Mouse (Mus musculus) midbrain, embryonic 12.5 days (tissue): Measurements from ENCODE around the gene Knop1. TPM values are rescaled to one million over a fixed set of nuclear protein-coding genes. Genes with fewer than 3 reads are reported as not detected.

ENCODE experiments used
- ATAC-seq: fragments of 200-750 bp; cut with Nextera tagmentation; 2 replicates; pipeline ENCODE4 v1.8.0; 2017; ENCODE audit warnings: low read depth, moderate TSS enrichment, moderate library complexity; ENCODE audit not compliant: low FRiP score
- H3K27ac ChIP-seq: fragments of 300-500 bp; sonication (generic); replicated peaks from 2 replicates; pipeline ENCODE4 v1.5.1; 2016; ENCODE audit warnings: mild to moderate bottlenecking
- H3K27me3 ChIP-seq: fragments of 300-500 bp; sonication (generic); 2 replicates; pipeline ENCODE4 v1.6.1; 2016; ENCODE audit warnings: mild to moderate bottlenecking
- H3K36me3 ChIP-seq: fragments of 300-500 bp; sonication (generic); 2 replicates; pipeline ENCODE4 v1.6.1; 2016
- H3K4me1 ChIP-seq: fragments of 300-500 bp; sonication (generic); 2 replicates; pipeline ENCODE4 v1.6.1; 2016
- H3K4me2 ChIP-seq: fragments of 300-500 bp; sonication (generic); replicated peaks from 2 replicates; pipeline ENCODE4 v1.6.1; 2016; ENCODE audit warnings: mild to moderate bottlenecking, moderate library complexity
- H3K4me3 ChIP-seq: fragments of 300-500 bp; sonication (generic); 2 replicates; pipeline ENCODE4 v1.5.1; 2016; ENCODE audit warnings: mild to moderate bottlenecking
- H3K9ac ChIP-seq: fragments of 300-500 bp; sonication (generic); replicated peaks from 2 replicates; pipeline ENCODE4 v1.6.1; 2016; ENCODE audit warnings: mild to moderate bottlenecking, moderate library complexity
- H3K9me3 ChIP-seq: fragments of 300-500 bp; sonication (generic); 2 replicates; pipeline ENCODE4 v1.6.1; 2016; ENCODE audit warnings: mild to moderate bottlenecking
- WGBS: fragments of 180-500 bp; shearing (Covaris S2); methylation state at CpG from one replicate; pipeline ENCODE4 v1.1.7; 2016; 5-methylcytosine and 5-hydroxymethylcytosine counted together
- polyA plus RNA-seq: library from polyadenylated mRNA; unstranded; fragments of >200 nt; fragmentation: Nextera tagmentation; extraction: Ambion mirVana; gene quantifications from 2 replicates; pipeline ENCODE4 v1.2.1, GENCODE M21; 2016

Gene Knop1
- polyA plus RNA-seq, 1 experiment from 2014 or later, result 115 TPM

GRCm38 (mm10) chr7:118879466-118880029, 23.5 kb upstream of the Knop1 start:
- H3K9me3 ChIP-seq, result no peaks in the 10 kb centered on the region
- H3K9ac ChIP-seq, result no peak overlapping the region
- no peaks in the 10 kb centered on the region for H3K27me3 ChIP-seq
- no peak for ATAC-seq
- no peaks in the 10 kb centered on the region for H3K4me1 ChIP-seq
- H3K4me3 ChIP-seq, result no peak overlapping the region
- H3K27ac ChIP-seq, result no peak overlapping the region
- WGBS, result 82% methylated on average over 3 of the region's 3 CpGs
- H3K36me3 ChIP-seq, result no peaks in the 10 kb centered on the region
- no peak overlapping the region for H3K4me2 ChIP-seq

DNA sequence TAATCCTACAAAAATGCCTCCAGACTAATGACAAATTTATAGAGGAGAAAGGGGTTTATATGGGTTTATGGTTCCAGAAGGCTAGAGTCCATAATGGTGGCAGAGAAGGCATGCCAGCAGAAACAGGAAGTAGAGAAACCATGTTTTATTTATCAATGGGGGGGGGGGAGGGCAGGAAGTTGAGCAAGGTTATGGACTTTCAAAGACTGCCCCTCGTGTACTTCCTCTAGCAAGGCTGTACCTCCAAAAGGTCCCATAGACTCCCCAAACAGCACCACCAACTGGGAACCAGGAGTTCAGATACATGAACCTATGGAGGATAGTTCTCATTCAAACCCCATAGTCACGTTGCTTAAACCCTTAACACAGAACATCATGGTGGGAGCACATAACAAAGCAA, 9.3 kb upstream of the Knop1 start:
- no peak overlapping the region for H3K27ac ChIP-seq
- H3K4me1 ChIP-seq, result no peaks in the 10 kb centered on the region
- H3K4me3 ChIP-seq, result no peak overlapping the region
- ATAC-seq, result no peak
- H3K36me3 ChIP-seq, result no peaks in the 10 kb centered on the region
- no peaks in the 10 kb centered on the region for H3K9me3 ChIP-seq
- H3K4me2 ChIP-seq, result no peak overlapping the region
- H3K9ac ChIP-seq, result no peak overlapping the region
- no peaks in the 10 kb centered on the region for H3K27me3 ChIP-seq
- 89% methylated on average over 2 of the region's 2 CpGs for WGBS

DNA sequence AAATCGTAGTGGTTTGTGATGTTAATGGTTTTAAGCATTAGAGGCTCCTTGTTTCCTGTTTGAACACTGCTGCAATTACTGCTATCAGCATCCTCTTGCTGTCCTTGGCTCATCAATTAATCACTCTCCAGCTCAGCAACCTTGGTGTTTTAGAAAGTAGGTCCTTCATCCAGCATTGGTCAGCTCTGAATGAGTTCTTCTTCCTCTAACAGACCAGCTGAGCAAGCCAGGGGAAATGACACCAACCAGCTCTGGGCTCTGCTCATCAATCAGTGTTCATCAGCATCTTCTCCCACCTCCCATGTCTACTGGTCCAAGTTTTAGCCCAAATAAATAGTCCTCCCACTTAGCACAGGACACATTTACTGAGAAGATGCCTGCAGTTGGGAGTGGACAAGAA, 2.6 kb upstream of the Knop1 start:
- Histone ChIP-seq H3K4me1 (peaks cover 13% of the 10 kb centered on the region), H3K27ac (no peak overlapping the region), H3K27me3 (no peaks in the 10 kb centered on the region), H3K9ac (no peak overlapping the region), H3K4me3 (no peak overlapping the region), H3K4me2 (no peak overlapping the region), H3K36me3 (no peaks in the 10 kb centered on the region), H3K9me3 (no peaks in the 10 kb centered on the region)
- whole genome bisulfite sequencing, result 94% methylated on average over 1 of the region's 1 CpGs
- no peak for ATAC-seq

GRCm38 (mm10) chr7:118855171-118855876, 730 bp downstream of the Knop1 start, which contains the start of gene Iqck:
Iqck (plus strand) TSS chr7:118855752.
- ATAC-seq, result peak; percentile 96
- H3K27ac ChIP-seq, result peak within 1 kb of the TSS; percentile 71
- H3K4me2 ChIP-seq, result peak within 1 kb of the TSS; percentile 75
- peak within 1 kb of the TSS; percentile 72 for H3K9ac ChIP-seq
- peak within 1 kb of the TSS; percentile 82 for H3K4me3 ChIP-seq
- peaks cover 13% of the 10 kb centered on the region for H3K4me1 ChIP-seq
- under 1% methylated on average over 43 of the region's 57 CpGs for WGBS
- no peaks in the 10 kb centered on the region for H3K9me3 ChIP-seq
- peaks cover 28% of the 10 kb centered on the region for H3K36me3 ChIP-seq
- no peaks in the 10 kb centered on the region for H3K27me3 ChIP-seq

- WGBS, result 27% methylated on average over 3 of the region's 3 CpGs
- H3K9ac ChIP-seq, result peak overlapping the region; percentile 72
- ATAC-seq, result no peak
- no peak overlapping the region for H3K27ac ChIP-seq
- H3K27me3 ChIP-seq, result no peaks in the 10 kb centered on the region
- peaks cover 13% of the 10 kb centered on the region for H3K4me1 ChIP-seq
- peak overlapping the region; percentile 75 for H3K4me2 ChIP-seq
- H3K9me3 ChIP-seq, result no peaks in the 10 kb centered on the region
- peak overlapping the region; percentile 82 for H3K4me3 ChIP-seq
- H3K36me3 ChIP-seq, result peaks cover 35% of the 10 kb centered on the region
Observed at GRCm38 (mm10) chr7:118854606-118855005, 1.4 kb downstream of the Knop1 start.

- no peaks in the 10 kb centered on the region for H3K9me3 ChIP-seq
- no peak overlapping the region for H3K4me3 ChIP-seq
- H3K9ac ChIP-seq, result no peak overlapping the region
- 93% methylated on average over 4 of the region's 4 CpGs for WGBS
- H3K36me3 ChIP-seq, result peaks cover 55% of the 10 kb centered on the region
- no peak for ATAC-seq
- no peaks in the 10 kb centered on the region for H3K27me3 ChIP-seq
- H3K4me1 ChIP-seq, result peaks cover 13% of the 10 kb centered on the region
- no peak overlapping the region for H3K27ac ChIP-seq
- H3K4me2 ChIP-seq, result no peak overlapping the region
Observed at GRCm38 (mm10) chr7:118852611-118853010, 3.4 kb downstream of the Knop1 start.

DNA sequence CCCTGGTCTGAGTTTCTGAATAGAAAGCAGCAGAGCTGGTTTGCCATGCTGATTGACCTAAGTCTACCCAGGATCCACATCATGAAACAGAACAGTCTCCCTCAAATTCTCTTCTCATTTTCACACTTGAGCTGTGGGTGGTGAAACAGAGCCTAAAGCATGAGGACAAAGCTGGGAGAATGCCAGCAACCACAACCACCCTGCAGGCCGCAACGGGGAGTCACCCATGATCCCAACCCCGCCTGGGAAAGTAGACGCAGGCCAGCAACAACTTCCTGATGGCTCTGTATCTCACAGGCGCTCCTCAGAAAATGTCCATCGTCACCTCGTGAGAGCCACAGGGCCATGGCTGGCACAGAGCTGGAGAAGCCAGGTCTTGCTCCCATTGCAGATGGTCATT, 4.5 kb downstream of the Knop1 start:
- Histone ChIP-seq H3K9me3 (no peaks in the 10 kb centered on the region), H3K9ac (no peak overlapping the region), H3K4me2 (no peak overlapping the region), H3K27me3 (no peaks in the 10 kb centered on the region), H3K27ac (no peak overlapping the region), H3K36me3 (peaks cover 65% of the 10 kb centered on the region), H3K4me3 (no peak overlapping the region), H3K4me1 (peaks cover 13% of the 10 kb centered on the region)
- 96% methylated on average over 7 of the region's 7 CpGs for WGBS
- ATAC-seq, result no peak

GRCm38 (mm10) chr7:118850676-118851290, 5.3 kb downstream of the Knop1 start:
- Histone ChIP-seq H3K36me3 (peaks cover 73% of the 10 kb centered on the region), H3K9ac (no peak overlapping the region), H3K4me3 (no peak overlapping the region), H3K9me3 (no peaks in the 10 kb centered on the region), H3K27me3 (no peaks in the 10 kb centered on the region), H3K4me2 (no peak overlapping the region), H3K4me1 (peaks cover 9% of the 10 kb centered on the region), H3K27ac (no peak overlapping the region)
- WGBS, result 79% methylated on average over 9 of the region's 9 CpGs
- no peak for ATAC-seq

GRCm38 (mm10) chr7:118849543-118850250, 6.4 kb downstream of the Knop1 start:
- no peak for ATAC-seq
- WGBS, result 89% methylated on average over 5 of the region's 5 CpGs
- Histone ChIP-seq H3K36me3 (peaks cover 84% of the 10 kb centered on the region), H3K9ac (no peak overlapping the region), H3K9me3 (no peaks in the 10 kb centered on the region), H3K27ac (no peak overlapping the region), H3K27me3 (no peaks in the 10 kb centered on the region), H3K4me1 (peaks cover 9% of the 10 kb centered on the region), H3K4me2 (no peak overlapping the region), H3K4me3 (no peak overlapping the region)

DNA sequence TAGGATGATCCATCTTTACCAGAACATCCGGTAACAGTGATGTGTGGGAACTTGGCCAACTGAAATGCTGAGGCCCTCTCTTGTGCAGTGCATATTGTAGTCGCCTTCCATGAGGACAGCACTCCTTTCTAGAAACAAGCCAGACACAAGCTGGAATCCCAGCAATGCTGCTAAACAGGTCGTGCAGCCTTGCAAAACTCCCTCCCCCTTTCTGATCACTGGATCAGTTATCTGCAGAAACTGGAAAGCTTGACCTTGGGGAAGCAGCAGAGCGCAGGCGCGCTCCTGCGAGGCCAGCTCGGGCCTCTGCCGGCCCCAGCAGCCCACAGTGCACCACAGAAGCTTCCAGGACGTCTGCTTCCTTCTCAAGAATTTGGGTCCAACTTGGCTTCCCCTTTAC, 7.3 kb downstream of the Knop1 start:
- ATAC-seq, result no peak
- Histone ChIP-seq H3K27me3 (no peaks in the 10 kb centered on the region), H3K27ac (no peak overlapping the region), H3K4me1 (peaks cover under 1% of the 10 kb centered on the region), H3K9ac (no peak overlapping the region), H3K9me3 (no peaks in the 10 kb centered on the region), H3K4me3 (no peak overlapping the region), H3K4me2 (no peak overlapping the region), H3K36me3 (peaks cover 93% of the 10 kb centered on the region)
- WGBS, result 89% methylated on average over 10 of the region's 10 CpGs

- H3K4me1 ChIP-seq, result no peaks in the 10 kb centered on the region
- H3K27me3 ChIP-seq, result no peaks in the 10 kb centered on the region
- no peak overlapping the region for H3K9ac ChIP-seq
- H3K36me3 ChIP-seq, result peaks cover 98% of the 10 kb centered on the region
- 93% methylated on average over 4 of the region's 4 CpGs for WGBS
- no peak for ATAC-seq
- H3K9me3 ChIP-seq, result no peaks in the 10 kb centered on the region
- no peak overlapping the region for H3K27ac ChIP-seq
- no peak overlapping the region for H3K4me3 ChIP-seq
- H3K4me2 ChIP-seq, result no peak overlapping the region
Observed at GRCm38 (mm10) chr7:118846329-118846728, 9.7 kb downstream of the Knop1 start.

- H3K4me2 ChIP-seq, result no peak overlapping the region
- H3K9me3 ChIP-seq, result no peaks in the 10 kb centered on the region
- peaks cover 99% of the 10 kb centered on the region for H3K36me3 ChIP-seq
- WGBS, result 90% methylated on average over 5 of the region's 5 CpGs
- no peak overlapping the region for H3K4me3 ChIP-seq
- ATAC-seq, result no peak
- H3K27me3 ChIP-seq, result no peaks in the 10 kb centered on the region
- no peak overlapping the region for H3K9ac ChIP-seq
- no peaks in the 10 kb centered on the region for H3K4me1 ChIP-seq
- no peak overlapping the region for H3K27ac ChIP-seq
Observed at GRCm38 (mm10) chr7:118845141-118845540, 10.9 kb downstream of the Knop1 start.
